14 mouse cellular contexts compared by ENCODE assay signal in the genomic region with DNA sequence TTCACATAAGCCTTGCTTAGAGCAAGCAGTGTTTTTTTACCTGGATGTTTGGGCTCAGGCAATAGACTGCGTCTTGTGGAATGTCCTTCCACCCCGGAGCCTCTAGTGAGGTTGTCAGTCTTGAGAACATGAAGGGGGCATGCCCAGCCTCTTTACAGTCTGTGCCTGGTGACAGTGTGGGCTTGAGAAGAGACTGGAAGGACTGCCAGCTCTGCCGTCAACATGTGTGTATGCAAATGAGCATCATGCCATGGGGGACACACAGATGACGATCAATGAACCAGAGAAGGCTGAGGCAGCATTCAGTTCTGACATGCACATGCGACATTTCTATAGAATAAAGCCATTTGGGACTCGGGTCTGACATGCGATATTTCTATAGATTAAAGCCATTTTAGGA.
A peak's percentile ranks its signal among the peaks of the same experiment; 100 is the strongest.
DNase-seq lines count a peak whose midpoint lies in the region; ATAC-seq lines count a peak whose summit lies in the region.
"Had no signal": no experiment of that assay in that cellular context is flagged by ENCODE, and none has a peak within 500 bp of the region (broad histone marks: within the 10 kb centered on the region; RNA-seq: fewer than 3 reads in every experiment).

No protein-coding gene starts in this region.

- DNase-seq in forebrain, embryonic 14.5 days (ENCODE audit: low spot score) = peak; percentile 51
- DNase-seq in forebrain, embryonic 10.5 days (ENCODE audit: extremely low spot score, low spot score) = no peak
- no peak for DNase-seq in hindbrain, embryonic 11.5 days (ENCODE audit: low spot score)
- DNase-seq in cerebellum, postnatal 36 days = no peak
- DNase-seq: cerebellum, adult 2 months; kidney, adult 18-20 months; thymus, postnatal 25 days had no signal

- 68% methylated on average over 7 of the region's 7 CpGs for WGBS in forebrain, embryonic 14.5 days
- WGBS in forebrain, embryonic 10.5 days = 89% methylated on average over 7 of the region's 7 CpGs
- 58% methylated on average over 7 of the region's 7 CpGs for WGBS in hindbrain, embryonic 15.5 days
- WGBS in hindbrain, embryonic 11.5 days = 84% methylated on average over 7 of the region's 7 CpGs
- WGBS in neural tube, embryonic 13.5 days = 70% methylated on average over 7 of the region's 7 CpGs
- whole genome bisulfite sequencing in neural tube, embryonic 15.5 days = 61% methylated on average over 7 of the region's 7 CpGs
- WGBS in limb, embryonic 15.5 days = 78% methylated on average over 7 of the region's 7 CpGs

- no peak overlapping the region for H3K9ac ChIP-seq in forebrain, embryonic 14.5 days (ENCODE audit: low read length)
- no peak overlapping the region for H3K9ac ChIP-seq in hindbrain, embryonic 15.5 days
- H3K9ac ChIP-seq in hindbrain, embryonic 11.5 days (ENCODE audit: low read depth, low read length) = no peak overlapping the region
- no peak overlapping the region for H3K9ac ChIP-seq in neural tube, embryonic 13.5 days
- H3K9ac ChIP-seq in neural tube, embryonic 15.5 days (replicated peaks) = no peak overlapping the region
- H3K9ac ChIP-seq in limb, embryonic 15.5 days = no peak overlapping the region

- no peak overlapping the region for H3K4me3 ChIP-seq in forebrain, embryonic 14.5 days (ENCODE audit: low read depth, low read length)
- no peak overlapping the region for H3K4me3 ChIP-seq in forebrain, embryonic 10.5 days
- H3K4me3 ChIP-seq in hindbrain, embryonic 15.5 days = no peak overlapping the region
- H3K4me3 ChIP-seq in hindbrain, embryonic 11.5 days (ENCODE audit: low read depth, low read length) = no peak overlapping the region
- no peak overlapping the region for H3K4me3 ChIP-seq in neural tube, embryonic 13.5 days
- no peak overlapping the region for H3K4me3 ChIP-seq in neural tube, embryonic 15.5 days (replicated peaks)
- no peak overlapping the region for H3K4me3 ChIP-seq in limb, embryonic 15.5 days
- H3K4me3 ChIP-seq: erythroblast, embryonic 14.5 days; left cerebral cortex, adult 2 months had no signal

- ATAC-seq in forebrain, embryonic 14.5 days = no peak
- no peak for ATAC-seq in hindbrain, embryonic 15.5 days (ENCODE audit: low FRiP score, low read depth)
- ATAC-seq in hindbrain, embryonic 11.5 days (ENCODE audit: low FRiP score) = no peak
- no peak for ATAC-seq in neural tube, embryonic 13.5 days (ENCODE audit: low read depth)
- no peak for ATAC-seq in neural tube, embryonic 15.5 days (ENCODE audit: low FRiP score)
- no peak for ATAC-seq in limb, embryonic 15.5 days (ENCODE audit: insufficient number of reproducible peaks, low FRiP score, low TSS enrichment, low read depth)
- ATAC-seq: lung, postnatal 0 days had no signal

- H3K4me2 ChIP-seq in forebrain, embryonic 14.5 days (ENCODE audit: low read length) = no peak overlapping the region
- no peak overlapping the region for H3K4me2 ChIP-seq in hindbrain, embryonic 15.5 days
- no peak overlapping the region for H3K4me2 ChIP-seq in hindbrain, embryonic 11.5 days (replicated peaks; ENCODE audit: low read depth, low read length)
- H3K4me2 ChIP-seq in neural tube, embryonic 13.5 days = no peak overlapping the region
- H3K4me2 ChIP-seq in neural tube, embryonic 15.5 days = no peak overlapping the region
- no peak overlapping the region for H3K4me2 ChIP-seq in limb, embryonic 15.5 days

- peaks cover 4% of the 10 kb centered on the region; the same call in 1 of the 2 replicates for H3K4me1 ChIP-seq in forebrain, embryonic 14.5 days (ENCODE audit: control insufficient read depth, insufficient read depth, low read length)
- peaks cover 9% of the 10 kb centered on the region for H3K4me1 ChIP-seq in forebrain, embryonic 10.5 days
- peaks cover 25% of the 10 kb centered on the region for H3K4me1 ChIP-seq in hindbrain, embryonic 15.5 days (replicated peaks)
- H3K4me1 ChIP-seq in hindbrain, embryonic 11.5 days (replicated peaks; ENCODE audit: control insufficient read depth, insufficient read depth, low read length) = no peaks in the 10 kb centered on the region
- peaks cover 27% of the 10 kb centered on the region for H3K4me1 ChIP-seq in neural tube, embryonic 13.5 days (replicated peaks)
- H3K4me1 ChIP-seq in neural tube, embryonic 15.5 days = peaks cover 28% of the 10 kb centered on the region
- peaks cover 15% of the 10 kb centered on the region for H3K4me1 ChIP-seq in limb, embryonic 15.5 days

- no peaks in the 10 kb centered on the region for H3K27me3 ChIP-seq in forebrain, embryonic 14.5 days (replicated peaks; ENCODE audit: control insufficient read depth, insufficient read depth, low read length)
- no peaks in the 10 kb centered on the region for H3K27me3 ChIP-seq in forebrain, embryonic 10.5 days (ENCODE audit: poor library complexity, severe bottlenecking)
- no peaks in the 10 kb centered on the region for H3K27me3 ChIP-seq in hindbrain, embryonic 15.5 days
- no peaks in the 10 kb centered on the region for H3K27me3 ChIP-seq in hindbrain, embryonic 11.5 days (ENCODE audit: control insufficient read depth, insufficient read depth, low read length)
- no peaks in the 10 kb centered on the region for H3K27me3 ChIP-seq in neural tube, embryonic 13.5 days
- H3K27me3 ChIP-seq in neural tube, embryonic 15.5 days (replicated peaks) = no peaks in the 10 kb centered on the region
- no peaks in the 10 kb centered on the region for H3K27me3 ChIP-seq in limb, embryonic 15.5 days

- peaks cover 16% of the 10 kb centered on the region; the same call in 1 of the 2 replicates for H3K36me3 ChIP-seq in forebrain, embryonic 14.5 days (ENCODE audit: control insufficient read depth, insufficient read depth, low read length)
- peaks cover 24% of the 10 kb centered on the region for H3K36me3 ChIP-seq in forebrain, embryonic 10.5 days (replicated peaks)
- no peaks in the 10 kb centered on the region for H3K36me3 ChIP-seq in hindbrain, embryonic 15.5 days
- no peaks in the 10 kb centered on the region for H3K36me3 ChIP-seq in hindbrain, embryonic 11.5 days (ENCODE audit: control insufficient read depth, insufficient read depth, low read length)
- 0 out of 2 replicates have a peak, but pooled peaks cover 10% of the 10 kb centered on the region for H3K36me3 ChIP-seq in neural tube, embryonic 13.5 days
- H3K36me3 ChIP-seq in neural tube, embryonic 15.5 days = peaks cover 13% of the 10 kb centered on the region; the same call in 1 of the 2 replicates
- peaks cover 4% of the 10 kb centered on the region; the same call in 1 of the 2 replicates for H3K36me3 ChIP-seq in limb, embryonic 15.5 days

- H3K9me3 ChIP-seq in forebrain, embryonic 14.5 days (replicated peaks; ENCODE audit: control insufficient read depth, low read length) = no peaks in the 10 kb centered on the region
- no peaks in the 10 kb centered on the region for H3K9me3 ChIP-seq in forebrain, embryonic 10.5 days
- no peaks in the 10 kb centered on the region for H3K9me3 ChIP-seq in hindbrain, embryonic 15.5 days
- no peaks in the 10 kb centered on the region for H3K9me3 ChIP-seq in hindbrain, embryonic 11.5 days (ENCODE audit: control insufficient read depth, low read length)
- H3K9me3 ChIP-seq in neural tube, embryonic 13.5 days = no peaks in the 10 kb centered on the region
- no peaks in the 10 kb centered on the region for H3K9me3 ChIP-seq in neural tube, embryonic 15.5 days (replicated peaks)
- no peaks in the 10 kb centered on the region for H3K9me3 ChIP-seq in limb, embryonic 15.5 days

- H3K27ac ChIP-seq in forebrain, embryonic 14.5 days (ENCODE audit: low read depth, low read length) = no peak overlapping the region; the same call in 1 of the 2 replicates
- H3K27ac ChIP-seq in forebrain, embryonic 10.5 days = no peak overlapping the region
- H3K27ac ChIP-seq in hindbrain, embryonic 15.5 days (replicated peaks) = 0 out of 2 replicates have a peak overlapping the region, but pooled peaks have one; percentile 14
- H3K27ac ChIP-seq in hindbrain, embryonic 11.5 days (ENCODE audit: low read depth, low read length) = no peak overlapping the region
- H3K27ac ChIP-seq in neural tube, embryonic 13.5 days (replicated peaks) = peak overlapping the region; percentile 29; the same call in 1 of the 2 replicates
- H3K27ac ChIP-seq in neural tube, embryonic 15.5 days (replicated peaks) = no peak overlapping the region
- peak overlapping the region; percentile 39; the same call in 1 of the 2 replicates for H3K27ac ChIP-seq in limb, embryonic 15.5 days

Comparison
In these comparisons a context has a peak if more than half of its experiments do, and no peak if none do; other contexts are left out.
1. H3K27ac ChIP-seq: peak in hindbrain, embryonic 15.5 days (single experiment), neural tube, embryonic 13.5 days (single experiment) and limb, embryonic 15.5 days (single experiment); none in forebrain, embryonic 14.5 days (single experiment), forebrain, embryonic 10.5 days (single experiment), hindbrain, embryonic 11.5 days (single experiment) and neural tube, embryonic 15.5 days (single experiment).